Mouse (Mus musculus) lung, adult 2 months (tissue): ENCODE results near the gene Col23a1. TPM values are rescaled to one million over a fixed set of nuclear protein-coding genes. Genes with fewer than 3 reads are reported as not detected.

Source experiments
- DNase-seq: peaks from one replicate; pipeline ENCODE4 v3.0.0; 2022
- H3K4me1 ChIP-seq: fragments of 200-500 bp; 2 replicates; pipeline ENCODE4 v1.6.1; 2011; ENCODE audit warnings: low read length; ENCODE audit not compliant: control insufficient read depth, insufficient read depth
- H3K4me3 ChIP-seq: fragments of 200-500 bp; replicated peaks from 2 replicates; pipeline ENCODE3; 2011; ENCODE audit warnings: low read depth, mild to moderate bottlenecking, control low read depth, low read length; ENCODE audit errors: extremely low read depth
- CTCF ChIP-seq: fragments of 200-500 bp; IDR thresholded peaks from 2 replicates; pipeline ENCODE4 v1.5.1; 2011; ENCODE audit warnings: mild to moderate bottlenecking, low read length, control low read depth; ENCODE audit not compliant: insufficient read depth
- POLR2A ChIP-seq: fragments of 200-500 bp; IDR thresholded peaks from 2 replicates; pipeline ENCODE4 v1.6.1; 2011; ENCODE audit warnings: low read depth, mild to moderate bottlenecking, control low read depth, low read length, borderline replicate concordance; ENCODE audit errors: extremely low read depth
- WGBS: fragments of 180-500 bp; shearing (Covaris S2); methylation state at CpG from one replicate; pipeline ENCODE4 v1.1.7; 2018; 5-methylcytosine and 5-hydroxymethylcytosine counted together
- polyA plus RNA-seq: library from polyadenylated mRNA; depleted of rRNA; stranded (reverse); fragments of >200 nt; gene quantifications from 2 replicates; pipeline ENCODE4 v1.2.3, GENCODE M21; 2012; rRNA removed

The Col23a1 gene
- 17.8 and 27.1 TPM in 2 replicates for polyA plus RNA-seq

DNA sequence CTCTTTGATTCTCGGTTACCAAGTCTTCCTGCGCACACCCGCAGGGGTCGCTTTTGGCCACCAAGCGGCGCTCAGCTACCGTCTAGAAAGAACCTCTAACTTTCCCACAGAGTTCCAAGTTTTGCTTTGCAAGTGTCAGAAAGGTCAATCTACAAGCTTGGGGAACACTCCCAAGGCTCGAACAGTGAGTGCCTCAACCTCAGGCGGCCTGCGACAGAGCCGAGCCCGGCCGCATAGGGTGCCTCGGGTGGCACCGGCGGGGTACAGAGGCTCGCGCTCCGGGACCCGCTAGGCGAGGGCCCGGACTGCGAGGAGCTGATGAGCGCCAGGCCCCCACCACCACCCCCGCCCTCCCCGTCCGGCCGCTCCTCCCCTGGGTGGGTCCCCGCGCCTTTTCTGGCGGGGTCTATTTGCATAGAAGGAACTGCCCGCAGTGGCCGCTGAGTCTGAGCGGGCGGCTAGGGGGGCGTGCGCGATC, at the start of gene Col23a1:
Col23a1 (plus strand) TSS at position 357 of the 478 bp plus-strand sequence.
- no peak for TF ChIP-seq POLR2A
- peak; percentile 79 for TF ChIP-seq CTCF
- Histone ChIP-seq H3K4me3 (peak within 1 kb of the TSS; percentile 84), H3K4me1 (peaks cover 9% of the 10 kb centered on the region)
- under 1% methylated on average over 38 of the region's 38 CpGs for WGBS
- peak; percentile 69 for DNase-seq

DNA sequence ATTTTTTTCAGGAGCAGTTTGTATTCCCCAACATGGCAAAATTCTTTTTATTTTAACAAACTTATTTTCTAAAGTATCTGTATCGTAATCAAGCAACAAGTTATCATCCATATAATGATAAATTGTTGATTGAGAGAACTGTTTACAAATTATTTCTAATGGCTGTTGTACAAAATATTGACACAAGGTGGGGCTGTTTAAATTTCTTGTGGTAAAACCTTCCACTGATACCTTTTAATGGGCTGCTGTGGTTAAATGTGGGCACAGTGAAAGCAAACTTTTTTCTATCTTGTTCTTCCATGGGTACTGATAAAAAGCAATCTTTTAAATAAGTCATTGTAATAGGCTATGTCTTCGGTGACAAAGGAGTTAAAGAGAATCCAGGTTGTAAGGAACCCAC, 46.8 kb upstream of the Col23a1 start:
- WGBS: 84% methylated on average over 2 of the region's 2 CpGs
- no peaks in the 10 kb centered on the region for H3K4me1 ChIP-seq
- TF ChIP-seq CTCF (no peak), POLR2A (no peak)

DNA sequence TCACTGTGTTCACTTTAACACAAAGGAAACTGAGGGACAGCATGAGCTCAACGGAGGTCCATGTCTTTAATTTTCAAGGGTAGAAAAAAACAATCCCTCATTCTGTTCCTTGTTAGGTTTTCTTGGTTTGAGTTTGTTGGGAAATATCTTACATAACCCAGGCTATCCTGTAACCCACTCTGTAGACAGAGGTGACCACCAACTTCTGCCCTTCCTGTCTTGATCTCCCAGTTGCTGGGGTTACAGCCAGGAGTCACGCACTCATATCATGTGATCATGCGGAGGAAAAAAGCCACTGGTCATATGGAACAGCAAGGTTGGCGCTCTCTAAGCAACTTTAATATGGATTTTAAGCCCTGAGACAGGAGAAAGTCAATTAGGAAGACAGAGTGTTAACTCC, 32.7 kb upstream of the Col23a1 start:
- TF ChIP-seq CTCF: no peak
- TF ChIP-seq POLR2A: no peak
- Histone ChIP-seq H3K4me3 (no peak overlapping the region), H3K4me1 (no peaks in the 10 kb centered on the region)
- WGBS: 85% methylated on average over 4 of the region's 4 CpGs
- DNase-seq: no peak

More for the DNA sequence above, 46.8 kb upstream of the Col23a1 start:
- no peak for DNase-seq
- H3K4me3 ChIP-seq: no peak overlapping the region

DNA sequence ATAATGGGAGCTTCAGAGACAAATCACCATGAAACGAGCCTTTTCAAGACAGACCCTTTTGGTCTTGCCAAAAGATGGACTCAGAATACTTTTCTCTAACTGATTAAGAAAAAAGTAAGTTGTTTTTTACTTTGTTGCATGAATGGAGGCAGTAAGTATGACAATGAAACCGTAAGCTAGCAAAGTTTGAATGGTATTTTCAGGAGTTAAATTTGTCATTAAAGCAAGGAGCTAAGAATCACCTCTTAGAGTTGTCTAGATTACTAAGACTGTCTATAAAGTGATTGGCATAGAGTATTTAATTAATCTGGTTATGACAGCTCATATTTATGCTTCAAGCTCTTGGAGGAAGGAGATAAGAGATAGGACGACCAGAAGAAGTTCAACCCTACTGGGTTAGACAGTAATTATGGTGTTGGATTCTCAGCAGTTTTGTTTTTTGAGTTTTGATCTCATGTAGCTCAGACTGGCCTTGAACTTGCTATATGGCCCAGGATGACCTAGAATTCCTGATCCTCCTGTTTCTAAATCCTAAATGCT, 28.0 kb upstream of the Col23a1 start, which contains the start of gene Clk4:
Clk4 (plus strand) TSS at position 51 of the 540 bp plus-strand sequence.
- 77% methylated on average over 3 of the region's 3 CpGs for WGBS
- TF ChIP-seq POLR2A (no peak), CTCF (no peak)
- peak within 1 kb of the TSS; percentile 96 for H3K4me3 ChIP-seq
- peaks cover 12% of the 10 kb centered on the region for H3K4me1 ChIP-seq
- DNase-seq: no peak

DNA sequence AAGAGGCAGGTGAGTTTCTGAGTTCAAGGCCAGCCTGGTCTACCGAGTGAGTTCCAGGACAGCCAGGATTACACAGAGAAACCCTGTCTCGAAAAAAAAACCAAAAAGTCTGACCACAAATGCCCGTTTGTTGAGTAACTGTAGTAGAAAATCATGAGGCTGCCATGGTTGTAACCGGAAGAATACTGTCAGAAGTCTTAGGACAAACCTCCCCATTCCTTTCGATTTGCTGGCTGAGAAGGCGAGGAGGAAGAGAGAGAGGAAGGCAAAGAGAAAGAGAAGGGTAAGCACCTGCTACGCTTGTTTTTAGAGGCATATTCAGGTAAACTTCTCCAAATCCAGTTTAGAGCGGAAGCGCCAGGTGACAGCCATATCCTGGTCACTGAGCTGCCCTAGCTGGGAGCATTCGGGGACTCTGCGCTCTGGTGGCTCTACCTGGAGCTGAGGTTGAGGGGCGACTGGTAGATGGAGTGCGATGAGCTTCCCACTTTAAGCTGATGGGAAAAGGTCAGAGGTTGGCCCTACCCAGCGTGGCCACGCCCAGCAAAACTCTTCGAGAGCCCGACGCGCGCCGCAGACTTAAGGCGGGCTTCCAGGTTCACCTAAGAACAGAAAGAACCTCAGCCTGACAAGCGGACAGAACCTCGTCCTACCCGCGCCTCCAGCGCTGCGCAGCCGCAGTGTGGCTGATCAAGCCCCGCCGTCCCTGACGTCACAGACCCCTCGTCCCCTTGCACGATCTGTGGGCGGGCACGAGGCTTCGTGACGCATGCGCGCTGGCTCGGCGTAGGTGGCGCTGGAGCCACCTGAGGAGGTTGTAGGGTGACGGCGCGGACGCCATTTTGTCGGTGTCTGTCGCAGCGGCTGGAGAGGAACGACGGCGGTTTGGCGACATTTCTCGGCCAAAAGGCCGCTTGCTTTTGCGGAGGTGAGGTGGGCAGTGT, 27.1 kb upstream of the Col23a1 start, which contains the start of gene BC049762:
BC049762 (minus strand) TSS at position 705 of the 944 bp plus-strand sequence.
- Histone ChIP-seq H3K4me1 (peaks cover 12% of the 10 kb centered on the region), H3K4me3 (peak within 1 kb of the TSS; percentile 96)
- DNase-seq: peak; percentile 99
- TF ChIP-seq POLR2A (peak; percentile 99), CTCF (no peak)
- 6% methylated on average over 57 of the region's 57 CpGs for WGBS

DNA sequence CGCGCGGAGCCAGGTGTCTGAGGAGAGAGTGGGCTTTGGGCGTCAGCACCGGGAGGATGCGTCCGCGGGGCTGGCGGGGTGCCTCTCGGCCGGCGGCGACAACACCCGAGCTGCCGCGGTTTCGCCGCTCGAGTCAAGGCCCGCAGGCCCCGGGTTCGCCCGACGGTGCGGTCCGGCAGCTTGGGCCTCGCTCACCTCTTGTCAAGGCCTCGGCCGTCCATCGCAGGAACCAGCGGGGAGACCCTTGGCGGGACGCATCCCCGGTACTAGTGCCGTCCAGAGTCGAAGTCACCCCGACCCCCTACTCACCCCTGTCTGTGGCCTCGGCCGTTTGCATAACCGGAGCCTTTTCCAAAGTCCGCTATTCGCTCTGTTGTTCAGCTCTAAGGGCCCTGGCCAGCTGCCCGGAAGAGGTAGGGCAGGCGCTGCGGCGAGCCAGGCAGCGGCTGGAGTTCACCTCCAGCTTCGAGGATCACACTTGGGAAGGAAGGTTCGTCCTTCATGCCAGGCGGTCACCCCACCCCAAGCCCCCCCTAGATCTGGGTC, 26.4 kb upstream of the Col23a1 start:
- DNase-seq: no peak
- H3K4me3 ChIP-seq: peak overlapping the region; percentile 96
- under 1% methylated on average over 50 of the region's 50 CpGs for WGBS
- peaks cover 12% of the 10 kb centered on the region for H3K4me1 ChIP-seq
- no peak for TF ChIP-seq POLR2A
- no peak for TF ChIP-seq CTCF

DNA sequence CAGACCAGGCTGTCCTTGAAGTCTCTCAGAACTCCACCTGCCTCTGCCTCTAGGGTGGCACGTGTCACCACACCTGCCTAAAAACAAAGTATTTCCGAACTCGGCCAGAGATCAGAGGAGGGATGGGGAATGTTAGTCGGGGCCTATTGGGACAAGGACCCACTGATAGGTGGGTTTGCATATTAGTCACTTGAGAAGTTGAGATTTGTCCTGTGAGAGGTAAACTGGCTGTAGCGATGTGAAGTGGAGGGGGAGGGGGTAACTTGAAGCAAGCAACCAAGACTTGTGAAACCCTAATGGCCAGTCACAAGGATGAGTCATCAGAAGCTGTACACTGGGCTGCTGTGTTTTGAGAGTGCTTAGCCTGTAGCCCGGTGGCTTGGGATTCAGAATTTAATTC, 25.4 kb upstream of the Col23a1 start:
- WGBS: 9% methylated on average over 6 of the region's 6 CpGs

DNA sequence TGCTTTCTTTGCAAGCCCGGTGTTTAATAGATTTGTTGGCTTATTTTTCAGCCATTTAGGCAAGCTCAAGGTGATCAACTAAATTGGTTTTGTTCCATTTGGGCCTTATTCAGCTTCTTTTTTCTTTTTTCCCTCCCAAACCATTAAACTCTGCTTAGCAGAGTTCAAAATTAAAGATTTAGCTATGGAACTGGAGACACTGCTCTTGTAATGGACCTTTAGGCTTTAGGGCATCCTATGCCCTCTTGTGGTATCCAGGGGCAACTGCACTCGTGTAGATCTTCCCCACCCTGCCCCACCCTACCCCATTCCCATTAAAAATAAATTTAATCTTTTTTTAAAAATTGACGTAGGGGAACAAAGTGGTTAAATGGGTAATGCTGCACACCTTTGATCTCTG, 24.4 kb upstream of the Col23a1 start:
- TF ChIP-seq CTCF: peak; percentile 56
- TF ChIP-seq POLR2A: no peak
- Histone ChIP-seq H3K4me1 (peaks cover 12% of the 10 kb centered on the region), H3K4me3 (no peak overlapping the region)
- 31% methylated on average over 3 of the region's 3 CpGs for WGBS
- DNase-seq: no peak

More for the DNA sequence above, 25.4 kb upstream of the Col23a1 start:
- peak; percentile 36 for DNase-seq
- Histone ChIP-seq H3K4me1 (peaks cover 12% of the 10 kb centered on the region), H3K4me3 (peak overlapping the region; percentile 37)
- TF ChIP-seq CTCF (no peak), POLR2A (no peak)

DNA sequence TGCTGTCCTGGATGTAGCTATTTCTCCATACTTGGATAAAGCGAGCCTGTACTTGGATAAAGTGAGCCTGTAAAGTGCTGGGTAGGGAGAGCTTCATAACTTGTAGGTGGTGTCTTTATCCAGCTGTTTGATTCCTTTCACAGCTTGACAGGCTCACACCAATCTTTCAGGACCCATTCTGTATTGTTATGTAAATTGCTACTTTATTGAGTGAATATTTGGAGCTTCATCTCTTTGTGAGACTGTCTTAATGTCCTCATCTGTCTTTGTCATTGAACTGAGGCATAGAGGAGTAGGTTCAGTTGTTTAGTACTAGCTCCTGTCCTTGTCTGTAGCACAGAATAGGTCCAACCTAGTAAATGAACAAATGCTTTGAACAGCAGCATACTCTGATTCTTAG, 15.3 kb upstream of the Col23a1 start:
- WGBS: 83% methylated on average over 1 of the region's 1 CpGs
- no peak for TF ChIP-seq POLR2A
- no peak for TF ChIP-seq CTCF
- peaks cover 2% of the 10 kb centered on the region; the same call in 1 of the 2 replicates for H3K4me1 ChIP-seq

More for the DNA sequence above, 15.3 kb upstream of the Col23a1 start:
- no peak for DNase-seq
- H3K4me3 ChIP-seq: no peak overlapping the region
